Comparison of ENCODE assay signal across 7 mouse cellular contexts in genomic region chr8:124569593-124569992, GRCm38 (mm10). TPM values are rescaled to one million over a fixed set of nuclear protein-coding genes. Genes with fewer than 3 reads are reported as not detected.
DNase-seq lines count a peak whose midpoint lies in the region; ATAC-seq lines count a peak whose summit lies in the region.

TSS of gene Agt (minus strand) at chr8:124569706.

- peaks cover 12% of the 10 kb centered on the region; the same call in 1 of the 2 replicates for H3K27me3 ChIP-seq in heart, embryonic 13.5 days (replicated peaks)
- no peaks in the 10 kb centered on the region for H3K27me3 ChIP-seq in stomach, embryonic 15.5 days (replicated peaks)

- ATAC-seq in heart, embryonic 13.5 days (ENCODE audit: extremely low read depth, insufficient number of reproducible peaks, low FRiP score, low TSS enrichment), result no peak
- no peak; the same call in 1 of the 2 replicates for ATAC-seq in stomach, embryonic 15.5 days (ENCODE audit: insufficient read depth, low FRiP score, low read depth)

- H3K27ac ChIP-seq in heart, embryonic 13.5 days (replicated peaks), result 0 out of 2 replicates have a peak within 1 kb of the TSS, but pooled peaks have one; percentile 8
- peak within 1 kb of the TSS; percentile 85; the same call in 1 of the 2 replicates for H3K27ac ChIP-seq in stomach, embryonic 15.5 days

- intact Hi-C loops in left cerebral cortex, postnatal 14 days (cut with DNase I), result no loop called here

- H3K36me3 ChIP-seq in heart, embryonic 13.5 days, result no peaks in the 10 kb centered on the region
- no peaks in the 10 kb centered on the region for H3K36me3 ChIP-seq in stomach, embryonic 15.5 days

- H3K9ac ChIP-seq in heart, embryonic 13.5 days, result no peak within 1 kb of the TSS
- H3K9ac ChIP-seq in stomach, embryonic 15.5 days, result no peak within 1 kb of the TSS

- 59% methylated on average over 2 of the region's 2 CpGs for WGBS in heart, embryonic 13.5 days
- 75% methylated on average over 2 of the region's 2 CpGs for WGBS in stomach, embryonic 15.5 days

- H3K4me2 ChIP-seq in heart, embryonic 13.5 days, result no peak within 1 kb of the TSS
- H3K4me2 ChIP-seq in stomach, embryonic 15.5 days, result no peak within 1 kb of the TSS

- H3K9me3 ChIP-seq in heart, embryonic 13.5 days, result no peaks in the 10 kb centered on the region
- no peaks in the 10 kb centered on the region for H3K9me3 ChIP-seq in stomach, embryonic 15.5 days

- peak; percentile 29 to 56 for DNase-seq in left cerebral cortex, adult 18-20 months (ENCODE audit: low spot score in 2 of 2)
- DNase-seq in left cerebral cortex, adult 11 months (ENCODE audit: low spot score), result no peak
- peak; percentile 69 for DNase-seq in cerebellum, adult 9-11 months
- DNase-seq in left cerebral cortex, postnatal 14 days (ENCODE audit: low spot score in 2 of 2), result peak in 1 of 2 experiments; percentile 52
- DNase-seq in embryo, embryonic 11 days, result no peak

- peaks cover 43% of the 10 kb centered on the region for H3K4me1 ChIP-seq in heart, embryonic 13.5 days
- peaks cover 24% of the 10 kb centered on the region; the same call in 1 of the 2 replicates for H3K4me1 ChIP-seq in stomach, embryonic 15.5 days

- H3K4me3 ChIP-seq in heart, embryonic 13.5 days, result no peak within 1 kb of the TSS
- H3K4me3 ChIP-seq in stomach, embryonic 15.5 days (replicated peaks), result no peak within 1 kb of the TSS

RNA-seq across cellular contexts. Expression of gene Agt, which starts in this region (rescaled TPM):
- 10 to 100 TPM; 13.2 to 14.8 TPM for total RNA-seq in left cerebral cortex, adult 18-20 months (2021)
- 0.88 and 2.8 TPM in 2 replicates for polyA plus RNA-seq in heart, embryonic 13.5 days (2015; fragmentation: Nextera tagmentation; extraction: Ambion mirVana)
- 10 to 100 TPM; 13.3 to 20.7 TPM for total RNA-seq in left cerebral cortex, postnatal 14 days (2021)
- polyA plus RNA-seq in stomach, embryonic 15.5 days (2015; fragmentation: Nextera tagmentation; extraction: Ambion mirVana), result 8.2 and 15.8 TPM in 2 replicates

Comparison
In these comparisons a context has a peak if more than half of its experiments do, and no peak if none do; other contexts are left out.
1. DNase-seq: peak in left cerebral cortex, adult 18-20 months (2 of 2) and cerebellum, adult 9-11 months (single experiment); none in left cerebral cortex, adult 11 months (single experiment) and embryo, embryonic 11 days (single experiment).